Mouse (Mus musculus) forebrain, embryonic 12.5 days (tissue): ENCODE measurements around the gene B3gnt2. TPM values are rescaled to one million over a fixed set of nuclear protein-coding genes. Genes with fewer than 3 reads are reported as not detected.

ENCODE experiments used
- ATAC-seq: fragments of 200-750 bp; cut with Nextera tagmentation; 2 replicates; pipeline ENCODE4 v1.8.0; 2017; ENCODE audit warnings: moderate TSS enrichment; ENCODE audit not compliant: low FRiP score
- H3K27ac ChIP-seq: fragments of 300-500 bp; sonication (generic); 2 replicates; pipeline ENCODE4 v1.5.1; 2016; ENCODE audit warnings: mild to moderate bottlenecking
- H3K27me3 ChIP-seq: fragments of 300-500 bp; sonication (generic); 2 replicates; pipeline ENCODE4 v1.6.1; 2016; ENCODE audit warnings: mild to moderate bottlenecking
- H3K36me3 ChIP-seq: fragments of 300-500 bp; sonication (generic); replicated peaks from 2 replicates; pipeline ENCODE4 v1.6.1; 2016; ENCODE audit warnings: mild to moderate bottlenecking
- H3K4me1 ChIP-seq: fragments of 300-500 bp; sonication (generic); 2 replicates; pipeline ENCODE4 v1.6.1; 2016
- H3K4me2 ChIP-seq: fragments of 300-500 bp; sonication (generic); 2 replicates; pipeline ENCODE4 v1.6.1; 2016; ENCODE audit warnings: mild to moderate bottlenecking, moderate library complexity
- H3K4me3 ChIP-seq: fragments of 300-500 bp; sonication (generic); replicated peaks from 2 replicates; pipeline ENCODE4 v1.5.1; 2016; ENCODE audit warnings: mild to moderate bottlenecking
- H3K9ac ChIP-seq: fragments of 300-500 bp; sonication (generic); 2 replicates; pipeline ENCODE4 v1.6.1; 2016; ENCODE audit warnings: mild to moderate bottlenecking
- H3K9me3 ChIP-seq: fragments of 300-500 bp; sonication (generic); 2 replicates; pipeline ENCODE4 v1.6.1; 2016
- WGBS: fragments of 180-500 bp; shearing (Covaris S2); methylation state at CpG from one replicate; pipeline ENCODE4 v1.1.7; 2016; 5-methylcytosine and 5-hydroxymethylcytosine counted together
- polyA plus RNA-seq: library from polyadenylated mRNA; unstranded; fragments of >200 nt; fragmentation: Nextera tagmentation; extraction: Ambion mirVana; gene quantifications from 2 replicates; pipeline ENCODE4 v1.2.1, GENCODE M21; 2016

The B3gnt2 gene
- polyA plus RNA-seq, 1 experiment from 2014 or later = 3.5 TPM

GRCm38 (mm10) chr11:22793176-22793880, 67.4 kb downstream of the B3gnt2 start:
- Histone ChIP-seq H3K9me3 (no peaks in the 10 kb centered on the region), H3K4me3 (no peak overlapping the region), H3K4me1 (no peaks in the 10 kb centered on the region), H3K36me3 (no peaks in the 10 kb centered on the region), H3K4me2 (no peak overlapping the region), H3K9ac (no peak overlapping the region), H3K27ac (no peak overlapping the region), H3K27me3 (no peaks in the 10 kb centered on the region)
- 83% methylated on average over 3 of the region's 3 CpGs for WGBS
- ATAC-seq = no peak

GRCm38 (mm10) chr11:22792149-22792548, 68.6 kb downstream of the B3gnt2 start:
- Histone ChIP-seq H3K4me2 (no peak overlapping the region), H3K27ac (no peak overlapping the region), H3K36me3 (no peaks in the 10 kb centered on the region), H3K4me1 (no peaks in the 10 kb centered on the region), H3K9ac (no peak overlapping the region), H3K27me3 (no peaks in the 10 kb centered on the region), H3K9me3 (no peaks in the 10 kb centered on the region), H3K4me3 (no peak overlapping the region)
- ATAC-seq = no peak
- WGBS = 88% methylated on average over 1 of the region's 1 CpGs

- WGBS = 87% methylated on average over 5 of the region's 5 CpGs
- no peak for ATAC-seq
Measured at GRCm38 (mm10) chr11:22791726-22792125, 69.0 kb downstream of the B3gnt2 start.

GRCm38 (mm10) chr11:22787833-22788232, 72.9 kb downstream of the B3gnt2 start:
- Histone ChIP-seq H3K4me1 (no peaks in the 10 kb centered on the region), H3K9me3 (no peaks in the 10 kb centered on the region), H3K27me3 (no peaks in the 10 kb centered on the region), H3K4me3 (no peak overlapping the region), H3K36me3 (no peaks in the 10 kb centered on the region), H3K9ac (no peak overlapping the region), H3K4me2 (no peak overlapping the region), H3K27ac (no peak overlapping the region)
- WGBS = 85% methylated on average over 2 of the region's 2 CpGs
- no peak for ATAC-seq

More at GRCm38 (mm10) chr11:22791726-22792125, 69.0 kb downstream of the B3gnt2 start:
- Histone ChIP-seq H3K4me1 (no peaks in the 10 kb centered on the region), H3K27me3 (no peaks in the 10 kb centered on the region), H3K4me3 (no peak overlapping the region), H3K9ac (no peak overlapping the region), H3K27ac (no peak overlapping the region), H3K36me3 (no peaks in the 10 kb centered on the region), H3K4me2 (no peak overlapping the region), H3K9me3 (no peaks in the 10 kb centered on the region)

GRCm38 (mm10) chr11:22784477-22784876, 76.3 kb downstream of the B3gnt2 start:
- Histone ChIP-seq H3K9ac (no peak overlapping the region), H3K4me2 (no peak overlapping the region), H3K4me3 (no peak overlapping the region), H3K9me3 (no peaks in the 10 kb centered on the region), H3K36me3 (no peaks in the 10 kb centered on the region), H3K27me3 (no peaks in the 10 kb centered on the region), H3K4me1 (no peaks in the 10 kb centered on the region), H3K27ac (no peak overlapping the region)
- WGBS = 83% methylated on average over 3 of the region's 3 CpGs
- no peak for ATAC-seq

- Histone ChIP-seq H3K9ac (no peak overlapping the region), H3K4me3 (no peak overlapping the region), H3K36me3 (no peaks in the 10 kb centered on the region), H3K4me2 (no peak overlapping the region), H3K27ac (no peak overlapping the region), H3K9me3 (no peaks in the 10 kb centered on the region), H3K4me1 (no peaks in the 10 kb centered on the region), H3K27me3 (no peaks in the 10 kb centered on the region)
- ATAC-seq = no peak
- 81% methylated on average over 13 of the region's 13 CpGs for WGBS
Measured at GRCm38 (mm10) chr11:22782705-22783124, 78.0 kb downstream of the B3gnt2 start.

- H3K9me3 ChIP-seq = no peaks in the 10 kb centered on the region
- no peak overlapping the region for H3K4me3 ChIP-seq
- H3K9ac ChIP-seq = no peak overlapping the region
- no peak overlapping the region for H3K27ac ChIP-seq
- H3K4me2 ChIP-seq = no peak overlapping the region
- H3K36me3 ChIP-seq = no peaks in the 10 kb centered on the region
- H3K4me1 ChIP-seq = no peaks in the 10 kb centered on the region
- no peaks in the 10 kb centered on the region for H3K27me3 ChIP-seq
- ATAC-seq = no peak
Measured at GRCm38 (mm10) chr11:22781190-22781589, 79.6 kb downstream of the B3gnt2 start.

- Histone ChIP-seq H3K4me3 (no peak overlapping the region), H3K27ac (no peak overlapping the region), H3K4me2 (no peak overlapping the region), H3K36me3 (no peaks in the 10 kb centered on the region), H3K4me1 (no peaks in the 10 kb centered on the region), H3K27me3 (no peaks in the 10 kb centered on the region), H3K9me3 (no peaks in the 10 kb centered on the region), H3K9ac (no peak overlapping the region)
- no peak for ATAC-seq
- 74% methylated on average over 2 of the region's 2 CpGs for WGBS
Measured at GRCm38 (mm10) chr11:22780761-22781160, 80.0 kb downstream of the B3gnt2 start.

GRCm38 (mm10) chr11:22779821-22780551, 80.8 kb downstream of the B3gnt2 start:
- 87% methylated on average over 6 of the region's 6 CpGs for WGBS
- ATAC-seq = no peak
- H3K27me3 ChIP-seq = no peaks in the 10 kb centered on the region
- H3K4me2 ChIP-seq = no peak overlapping the region
- H3K9me3 ChIP-seq = no peaks in the 10 kb centered on the region
- H3K27ac ChIP-seq = no peak overlapping the region
- H3K36me3 ChIP-seq = no peaks in the 10 kb centered on the region
- H3K9ac ChIP-seq = no peak overlapping the region
- no peak overlapping the region for H3K4me3 ChIP-seq
- no peaks in the 10 kb centered on the region for H3K4me1 ChIP-seq

GRCm38 (mm10) chr11:22778596-22778995, 82.2 kb downstream of the B3gnt2 start:
- WGBS = 75% methylated on average over 3 of the region's 3 CpGs
- ATAC-seq = no peak

GRCm38 (mm10) chr11:22777531-22777930, 83.2 kb downstream of the B3gnt2 start:
- H3K9me3 ChIP-seq = no peaks in the 10 kb centered on the region

More at GRCm38 (mm10) chr11:22778596-22778995, 82.2 kb downstream of the B3gnt2 start:
- H3K4me1 ChIP-seq = no peaks in the 10 kb centered on the region
- H3K27ac ChIP-seq = no peak overlapping the region
- no peak overlapping the region for H3K4me3 ChIP-seq
- H3K9me3 ChIP-seq = no peaks in the 10 kb centered on the region
- no peaks in the 10 kb centered on the region for H3K36me3 ChIP-seq
- no peak overlapping the region for H3K4me2 ChIP-seq
- no peak overlapping the region for H3K9ac ChIP-seq
- H3K27me3 ChIP-seq = no peaks in the 10 kb centered on the region

GRCm38 (mm10) chr11:22774821-22775220, 85.9 kb downstream of the B3gnt2 start:
- ATAC-seq = no peak
- Histone ChIP-seq H3K4me2 (no peak overlapping the region), H3K27ac (no peak overlapping the region), H3K9ac (no peak overlapping the region), H3K27me3 (no peaks in the 10 kb centered on the region), H3K4me3 (no peak overlapping the region), H3K36me3 (no peaks in the 10 kb centered on the region), H3K4me1 (no peaks in the 10 kb centered on the region), H3K9me3 (no peaks in the 10 kb centered on the region)
- WGBS = 79% methylated on average over 2 of the region's 2 CpGs

More at GRCm38 (mm10) chr11:22777531-22777930, 83.2 kb downstream of the B3gnt2 start:
- no peaks in the 10 kb centered on the region for H3K36me3 ChIP-seq
- H3K27ac ChIP-seq = no peak overlapping the region
- H3K4me3 ChIP-seq = no peak overlapping the region
- no peak for ATAC-seq
- H3K9ac ChIP-seq = no peak overlapping the region
- no peaks in the 10 kb centered on the region for H3K27me3 ChIP-seq
- H3K4me1 ChIP-seq = no peaks in the 10 kb centered on the region
- 95% methylated on average over 2 of the region's 2 CpGs for WGBS
- H3K4me2 ChIP-seq = no peak overlapping the region

GRCm38 (mm10) chr11:22766238-22766637, 94.5 kb downstream of the B3gnt2 start:
- H3K27me3 ChIP-seq = no peaks in the 10 kb centered on the region

More at GRCm38 (mm10) chr11:22766238-22766637, 94.5 kb downstream of the B3gnt2 start:
- 66% methylated on average over 2 of the region's 2 CpGs for WGBS
- Histone ChIP-seq H3K4me1 (no peaks in the 10 kb centered on the region), H3K4me2 (no peak overlapping the region), H3K9ac (no peak overlapping the region), H3K9me3 (no peaks in the 10 kb centered on the region), H3K4me3 (no peak overlapping the region), H3K36me3 (no peaks in the 10 kb centered on the region), H3K27ac (no peak overlapping the region)
- no peak for ATAC-seq
